Mouse (Mus musculus): ENCODE data around the gene Smarcd1.
"Not testable (repeated sequence)": the region's sequence is repeated elsewhere in the genome, so short reads cannot be mapped to it uniquely, and the experiment has no call there.

The Smarcd1 gene

GRCm38 (mm10) chr15:99682880-99683279, 19.0 kb upstream of the Smarcd1 start:
- in situ Hi-C loops (cut with MboI, MseI): loop anchor here (10.0 kb wide), 1 partner anchor 178 kb away; no protein-coding TSS in a partner anchor

GRCm38 (mm10) chr15:99684156-99684555, 17.8 kb upstream of the Smarcd1 start:
- in situ Hi-C loops (cut with MboI, MseI): loop anchor here (10.0 kb wide), 1 partner anchor 179 kb away; no protein-coding TSS in a partner anchor

- in situ Hi-C loops (cut with MboI, MseI): loop anchor here (10.0 kb wide), 1 partner anchor 184 kb away; no protein-coding TSS in a partner anchor
Observed at GRCm38 (mm10) chr15:99688712-99689111, 13.2 kb upstream of the Smarcd1 start.

- in situ Hi-C loops (cut with MboI, MseI): no loop called here
Observed at GRCm38 (mm10) chr15:99690924-99691323, 11.0 kb upstream of the Smarcd1 start.

GRCm38 (mm10) chr15:99691976-99692375, 10.0 kb upstream of the Smarcd1 start:
- in situ Hi-C loops (cut with MboI, MseI): no loop called here

GRCm38 (mm10) chr15:99697309-99697708, 4.6 kb upstream of the Smarcd1 start:
- in situ Hi-C loops (cut with MboI, MseI): no loop called here

- in situ Hi-C loops (cut with MboI, MseI): no loop called here
Observed at GRCm38 (mm10) chr15:99698533-99699085, 3.3 kb upstream of the Smarcd1 start.

- in situ Hi-C loops (cut with MboI, MseI): no loop called here
Observed at GRCm38 (mm10) chr15:99699715-99700114, 2.2 kb upstream of the Smarcd1 start.

GRCm38 (mm10) chr15:99700219-99701106, 1.5 kb upstream of the Smarcd1 start:
- in situ Hi-C loops (cut with MboI, MseI): no loop called here

- in situ Hi-C loops (cut with MboI, MseI): not testable (repeated sequence)
Observed at GRCm38 (mm10) chr15:99701640-99701998, 310 bp upstream of the Smarcd1 start.

GRCm38 (mm10) chr15:99703104-99703503, 1.2 kb downstream of the Smarcd1 start:
- in situ Hi-C loops (cut with MboI, MseI): no loop called here

GRCm38 (mm10) chr15:99703676-99704040, 1.7 kb downstream of the Smarcd1 start:
- in situ Hi-C loops (cut with MboI, MseI): no loop called here

- in situ Hi-C loops (cut with MboI, MseI): no loop called here
Observed at GRCm38 (mm10) chr15:99704041-99704681, 2.2 kb downstream of the Smarcd1 start.

- in situ Hi-C loops (cut with MboI, MseI): no loop called here
Observed at GRCm38 (mm10) chr15:99704881-99705280, 3.0 kb downstream of the Smarcd1 start.

- in situ Hi-C loops (cut with MboI, MseI): no loop called here
Observed at GRCm38 (mm10) chr15:99705440-99706048, 3.6 kb downstream of the Smarcd1 start, which contains the start of gene Gm17349. Gene Gm17349 (minus strand): TSS chr15:99705490.

- in situ Hi-C loops (cut with MboI, MseI): no loop called here
Observed at GRCm38 (mm10) chr15:99708176-99708575, 6.2 kb downstream of the Smarcd1 start.

GRCm38 (mm10) chr15:99710221-99711190, 8.6 kb downstream of the Smarcd1 start:
- in situ Hi-C loops (cut with MboI, MseI): no loop called here

- in situ Hi-C loops (cut with MboI, MseI): no loop called here
Observed at GRCm38 (mm10) chr15:99711491-99711890, 9.6 kb downstream of the Smarcd1 start.

- in situ Hi-C loops (cut with MboI, MseI): no loop called here
Observed at GRCm38 (mm10) chr15:99712666-99713559, 11.0 kb downstream of the Smarcd1 start.

- in situ Hi-C loops (cut with MboI, MseI): no loop called here
Observed at GRCm38 (mm10) chr15:99713569-99713968, 11.6 kb downstream of the Smarcd1 start.
